Mouse (Mus musculus) spleen, postnatal 4 days (tissue): ENCODE measurements around the gene Pip4k2b.

Experiments
- DNase-seq, 2 experiments: peaks; one replicate each; pipeline ENCODE4 v3.0.0; 2022; ENCODE audit warnings: low spot score in 2 of 2

Pip4k2b gene

DNA sequence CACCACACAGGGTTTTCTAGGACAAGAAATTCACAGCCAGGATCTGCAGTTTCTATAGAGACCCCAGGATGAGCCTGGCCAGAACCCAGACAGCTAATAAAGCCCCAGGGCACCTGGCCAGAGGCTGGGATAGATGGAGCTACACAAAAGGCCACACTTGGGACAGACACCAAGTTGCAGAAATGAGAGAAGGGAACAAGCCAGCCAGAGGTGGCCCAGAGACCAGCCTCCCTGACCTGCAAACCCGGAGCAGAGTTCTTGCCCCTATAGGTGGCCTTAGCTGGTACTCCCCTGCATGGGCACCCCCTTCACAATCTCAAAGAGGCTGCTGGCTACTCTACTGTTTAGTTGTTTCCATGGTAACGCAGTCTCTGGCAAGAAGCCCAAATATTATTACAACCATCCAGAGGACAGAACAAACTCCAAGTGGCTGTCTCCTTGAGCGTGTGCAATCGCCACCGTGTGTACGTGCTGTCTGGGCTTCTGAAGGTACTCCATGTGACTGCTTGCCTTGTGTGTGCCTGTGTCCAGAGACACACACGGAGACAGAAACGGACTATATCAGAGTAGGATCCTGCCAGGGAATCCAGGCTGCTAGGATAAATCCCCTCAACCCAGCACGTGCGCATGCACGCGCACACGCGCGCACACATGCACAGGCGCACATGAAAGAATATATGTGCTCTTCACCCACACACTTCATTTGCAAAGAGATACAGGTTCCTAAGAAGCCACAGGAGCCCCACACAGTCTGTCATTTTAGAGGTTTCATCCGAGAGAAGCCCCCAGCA, 49.4 kb downstream of the Pip4k2b start:
- no peak for DNase-seq

DNA sequence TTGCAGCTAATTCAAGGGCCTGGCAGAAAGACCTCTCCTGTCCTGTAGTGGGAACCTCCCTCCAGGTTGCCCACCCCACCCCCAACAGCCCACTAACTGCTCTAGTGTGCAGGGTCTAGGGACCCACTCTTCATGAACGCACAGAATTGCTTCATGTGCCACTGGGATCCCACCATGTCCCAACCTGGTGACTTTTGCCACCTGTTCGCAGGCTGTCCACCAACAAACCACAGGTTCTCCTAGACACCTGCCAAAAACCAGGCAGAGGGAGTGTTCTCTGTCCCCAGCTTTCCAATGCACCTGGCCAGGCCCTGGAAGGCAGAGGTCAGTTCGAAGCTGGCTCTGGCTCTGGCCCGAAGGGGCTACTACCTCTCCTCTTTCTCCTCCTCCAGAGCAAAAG, 50.1 kb downstream of the Pip4k2b start:
- no peak for DNase-seq

DNA sequence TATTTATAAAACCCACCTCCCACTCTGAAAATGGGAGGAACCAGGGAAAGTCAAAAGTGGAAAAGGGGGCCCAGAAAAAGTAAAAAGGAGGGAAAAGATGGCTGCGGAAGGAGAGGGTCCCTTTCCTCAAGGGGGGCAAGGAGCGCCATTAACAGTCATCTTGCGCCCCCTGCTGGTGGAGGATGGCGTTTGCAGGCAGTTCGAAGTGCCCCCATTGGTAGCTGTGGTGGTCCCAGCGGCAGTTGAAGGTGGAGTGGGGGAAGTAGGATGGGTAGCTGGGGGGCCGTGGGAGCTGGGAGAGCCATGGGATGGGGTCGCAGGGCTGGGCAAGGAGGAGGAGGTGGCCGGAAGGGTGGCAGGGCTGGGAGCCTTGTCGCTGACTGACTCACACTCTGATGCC, 54.6 kb downstream of the Pip4k2b start:
- DNase-seq = peak; percentile 65 to 90

DNA sequence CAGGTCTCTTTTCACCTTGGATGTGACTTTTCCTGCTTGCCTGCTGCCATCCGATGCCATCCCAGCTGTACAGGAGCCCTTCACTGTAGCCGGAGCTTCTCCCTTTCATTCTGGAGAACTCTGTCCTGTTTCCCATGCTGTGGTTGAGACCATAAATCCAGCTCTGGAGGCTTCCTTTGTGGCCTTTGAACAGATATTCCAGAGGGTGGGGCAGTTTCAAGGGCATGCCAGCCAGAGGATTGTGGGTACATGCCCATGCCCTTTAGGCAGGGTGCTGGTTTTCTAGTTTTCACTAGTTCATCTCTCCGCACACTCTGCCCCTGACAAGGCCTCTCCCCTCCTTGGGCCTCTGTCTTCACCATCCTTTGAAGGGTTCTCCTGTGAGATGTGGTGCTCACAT, 57.4 kb downstream of the Pip4k2b start:
- DNase-seq = no peak

DNA sequence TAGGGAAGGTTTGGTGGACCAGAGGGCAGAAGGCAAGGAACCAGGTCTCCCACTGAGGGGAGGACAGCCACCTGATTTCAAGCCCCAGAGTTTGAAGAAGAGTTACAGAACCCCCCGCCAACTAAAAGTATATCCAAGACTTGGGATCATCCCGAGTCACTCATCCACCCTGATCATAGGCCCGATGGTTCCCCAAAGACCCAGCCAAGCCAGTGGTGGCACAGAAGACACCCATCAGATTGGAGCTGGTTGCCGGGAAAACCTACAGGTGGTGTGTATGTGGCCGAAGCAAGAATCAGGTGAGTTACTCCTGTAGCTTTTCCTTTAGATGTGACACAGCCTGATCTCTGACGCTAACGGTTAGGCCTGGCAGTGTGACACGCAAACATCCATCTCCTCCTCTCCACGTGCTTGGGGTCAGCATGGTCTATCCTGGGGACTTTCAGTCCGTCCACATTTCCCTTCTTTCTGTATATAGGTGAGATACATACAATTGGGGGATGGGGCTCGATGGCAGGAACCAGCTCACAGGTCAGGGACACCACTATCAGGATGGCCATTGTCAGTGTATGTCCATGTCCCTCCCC, 58.1 kb downstream of the Pip4k2b start:
- no peak for DNase-seq

DNA sequence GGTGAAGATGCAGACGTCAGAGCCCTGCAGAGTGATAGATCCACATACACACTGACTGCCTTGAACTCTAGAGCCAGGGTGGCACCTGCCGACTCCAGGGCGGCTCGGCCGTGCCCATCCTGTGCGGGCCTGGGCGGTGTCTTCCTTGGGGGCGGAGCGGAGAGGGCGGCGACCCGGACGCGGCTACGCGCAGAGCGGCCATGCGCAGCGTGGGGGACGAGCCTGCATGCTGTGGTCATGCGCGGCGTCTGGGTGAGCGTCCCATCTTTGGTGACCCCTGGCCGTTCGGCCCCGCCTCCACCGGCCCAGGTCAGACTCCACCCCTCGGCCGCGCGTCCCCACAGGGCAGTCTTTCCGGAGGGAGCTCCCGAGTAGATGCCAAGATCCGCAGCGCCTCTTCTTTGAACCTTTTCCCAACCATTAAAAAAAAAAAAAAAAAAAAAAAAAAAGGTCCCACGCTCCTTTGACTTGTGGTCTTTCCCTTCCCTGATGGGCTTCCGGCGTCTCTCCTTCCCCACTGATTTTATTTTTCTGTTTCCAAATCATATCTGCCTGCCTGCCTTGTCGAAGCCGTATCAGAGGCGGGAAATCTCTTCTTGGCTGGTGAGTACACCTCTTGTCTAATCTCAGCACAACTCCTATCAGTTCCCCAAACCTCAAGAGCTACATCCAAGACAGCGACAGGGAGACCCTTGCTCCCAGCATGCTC, 58.7 kb downstream of the Pip4k2b start, which contains the start of gene Cisd3:
TSS of gene Cisd3 (plus strand) at position 214 of the 709 bp plus-strand sequence.
- DNase-seq = peak; percentile 78 to 90

DNA sequence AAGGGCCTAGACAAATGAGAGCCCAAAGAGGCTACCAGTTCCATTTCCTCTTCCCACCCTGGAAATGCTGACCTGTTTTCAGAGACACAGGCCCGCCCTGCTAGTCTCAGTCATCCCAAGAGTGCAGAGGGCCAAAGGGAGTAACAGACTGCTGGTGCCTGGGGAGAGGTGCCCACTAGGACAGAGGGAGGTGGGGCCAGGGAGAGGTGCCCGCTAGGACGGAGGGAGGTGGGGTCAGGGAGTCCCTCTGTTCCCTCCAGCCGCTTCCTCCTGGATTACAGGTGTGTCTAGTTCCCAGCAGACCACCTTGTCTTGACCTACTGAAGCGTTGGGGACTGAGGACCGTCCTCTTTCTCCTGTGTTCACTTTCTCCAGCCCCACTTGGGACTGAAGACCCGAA, 59.7 kb downstream of the Pip4k2b start:
- DNase-seq = no peak

DNA sequence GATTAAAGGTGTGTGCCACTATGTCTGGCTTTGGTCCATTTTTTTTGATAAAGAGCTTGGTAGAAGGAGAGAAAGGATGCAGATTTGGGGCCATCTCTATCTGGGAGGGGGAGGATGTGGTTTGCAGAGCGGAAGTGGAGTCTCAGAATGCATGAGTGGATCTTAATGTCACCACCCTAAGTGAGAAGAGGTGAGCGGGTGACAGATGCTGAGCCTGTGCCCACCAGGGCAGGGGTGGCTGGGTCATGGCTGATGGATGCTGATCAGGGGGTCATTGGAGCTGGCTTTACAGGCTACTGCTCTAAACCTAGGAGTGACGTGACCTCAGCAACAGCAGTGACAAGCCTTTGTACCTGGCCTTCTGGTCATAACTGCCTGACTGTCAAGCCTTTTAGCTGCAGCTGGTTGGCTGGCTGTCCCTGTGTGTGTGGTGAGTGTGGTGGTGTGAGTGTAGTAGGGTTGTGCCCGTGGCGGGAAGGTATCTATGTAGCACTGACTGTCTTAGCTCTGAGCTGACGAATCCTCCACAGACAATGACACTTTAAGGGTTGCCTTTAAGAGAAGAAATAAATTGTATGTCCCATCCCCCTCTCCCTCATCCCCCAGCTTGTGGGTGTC, 60.3 kb downstream of the Pip4k2b start:
- peak in 1 of 2 experiments; percentile 40 for DNase-seq

DNA sequence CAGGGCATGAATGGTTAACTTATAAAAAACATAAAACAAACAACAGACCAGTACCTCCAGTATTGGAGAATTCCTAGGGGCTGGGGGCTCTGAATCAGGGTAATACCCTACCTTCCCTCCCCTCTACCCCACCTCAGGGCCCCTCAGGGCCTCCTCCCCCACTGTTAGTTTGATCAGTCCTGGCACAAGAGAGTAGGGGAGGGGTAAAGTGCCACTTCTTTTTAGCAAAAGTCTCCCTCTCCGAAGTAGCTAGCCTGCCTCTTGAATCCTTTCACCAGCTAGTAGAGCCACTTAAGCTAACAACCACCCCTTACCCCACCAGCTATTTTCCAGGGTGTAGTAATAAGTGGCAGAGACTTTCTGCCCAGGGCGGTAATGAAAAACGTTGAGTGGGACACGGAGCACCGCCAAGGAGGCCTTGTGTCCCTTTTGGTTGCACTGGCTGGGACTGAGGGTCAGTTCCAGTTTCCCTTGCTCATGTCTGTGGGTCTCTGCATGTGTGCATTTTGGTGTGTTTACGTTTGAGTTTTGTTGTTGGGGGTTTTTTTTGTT, 61.9 kb downstream of the Pip4k2b start:
- no peak for DNase-seq

DNA sequence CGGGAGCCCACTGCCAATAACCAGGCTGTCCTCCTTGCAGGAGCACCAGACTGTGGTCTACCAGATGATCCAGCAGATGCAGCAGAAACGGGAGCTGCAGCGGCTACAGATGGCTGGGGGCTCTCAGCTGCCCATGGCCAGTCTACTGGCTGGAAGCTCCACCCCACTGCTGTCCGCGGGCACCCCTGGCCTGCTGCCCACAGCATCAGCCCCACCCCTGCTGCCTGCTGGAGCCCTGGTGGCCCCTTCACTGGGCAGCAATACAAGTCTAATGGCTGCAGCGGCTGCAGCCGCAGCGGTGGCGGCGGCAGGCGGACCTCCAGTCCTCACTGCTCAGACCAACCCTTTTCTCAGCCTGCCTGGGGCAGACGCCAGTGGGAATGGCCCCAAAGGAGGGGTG, 64.1 kb downstream of the Pip4k2b start:
- DNase-seq = no peak

DNA sequence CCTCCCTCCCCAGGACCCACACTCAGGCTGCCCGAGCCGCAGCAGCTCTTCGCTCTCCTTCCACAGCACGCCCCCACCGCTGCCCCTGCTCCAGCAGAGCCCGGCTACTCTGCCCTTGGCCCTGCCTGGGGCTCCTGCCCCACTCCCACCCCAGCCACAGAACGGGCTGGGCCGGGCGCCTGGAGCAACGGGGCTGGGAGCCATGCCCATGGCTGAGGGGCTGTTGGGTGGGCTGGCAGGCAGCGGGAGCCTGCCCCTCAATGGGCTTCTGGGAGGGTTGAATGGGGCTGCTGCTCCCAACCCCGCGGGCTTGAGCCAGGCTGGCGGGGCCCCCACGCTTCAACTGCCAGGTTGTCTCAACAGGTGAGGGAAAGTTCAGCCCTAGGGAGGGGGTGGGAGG, 66.2 kb downstream of the Pip4k2b start:
- no peak for DNase-seq

DNA sequence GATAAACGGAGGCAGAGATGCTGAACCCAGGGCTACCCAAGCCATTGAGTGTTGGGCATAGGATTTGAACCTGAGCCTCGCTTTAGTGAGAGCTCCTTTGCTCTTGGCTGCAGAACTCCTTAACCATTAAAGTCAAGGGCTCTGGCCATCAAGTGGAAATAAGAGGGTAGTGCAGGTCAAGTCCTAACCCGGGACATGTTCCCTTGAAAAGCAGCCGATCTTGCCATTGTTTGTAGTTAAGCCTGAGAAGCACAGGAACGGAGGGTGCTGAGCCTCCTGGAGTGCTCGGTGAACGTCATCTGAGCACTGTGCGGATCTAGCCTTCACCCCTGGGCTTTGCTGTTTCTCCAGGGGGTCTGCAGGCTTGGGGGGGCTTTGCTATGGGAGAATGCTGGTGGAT, 66.7 kb downstream of the Pip4k2b start:
- no peak for DNase-seq

DNA sequence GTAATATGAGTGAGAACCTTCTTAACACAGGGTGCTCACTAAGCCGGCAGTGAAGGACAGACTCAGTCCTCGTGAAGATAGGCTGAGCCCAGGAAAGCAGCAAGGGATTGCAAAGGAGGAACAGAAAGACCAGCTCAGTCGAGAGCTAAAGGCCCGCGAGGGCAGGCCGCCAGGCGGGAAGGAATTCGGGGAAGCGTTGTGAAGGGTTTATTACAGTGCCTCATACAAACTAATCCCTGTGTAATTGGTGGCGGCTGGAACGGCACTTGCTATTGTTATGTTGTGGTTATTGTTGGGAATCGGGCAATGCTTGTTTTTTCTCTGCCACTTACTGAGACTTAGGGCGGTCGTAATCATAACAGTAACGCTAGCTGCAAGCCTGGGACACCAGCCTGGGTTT, 67.1 kb downstream of the Pip4k2b start:
- DNase-seq = no peak

DNA sequence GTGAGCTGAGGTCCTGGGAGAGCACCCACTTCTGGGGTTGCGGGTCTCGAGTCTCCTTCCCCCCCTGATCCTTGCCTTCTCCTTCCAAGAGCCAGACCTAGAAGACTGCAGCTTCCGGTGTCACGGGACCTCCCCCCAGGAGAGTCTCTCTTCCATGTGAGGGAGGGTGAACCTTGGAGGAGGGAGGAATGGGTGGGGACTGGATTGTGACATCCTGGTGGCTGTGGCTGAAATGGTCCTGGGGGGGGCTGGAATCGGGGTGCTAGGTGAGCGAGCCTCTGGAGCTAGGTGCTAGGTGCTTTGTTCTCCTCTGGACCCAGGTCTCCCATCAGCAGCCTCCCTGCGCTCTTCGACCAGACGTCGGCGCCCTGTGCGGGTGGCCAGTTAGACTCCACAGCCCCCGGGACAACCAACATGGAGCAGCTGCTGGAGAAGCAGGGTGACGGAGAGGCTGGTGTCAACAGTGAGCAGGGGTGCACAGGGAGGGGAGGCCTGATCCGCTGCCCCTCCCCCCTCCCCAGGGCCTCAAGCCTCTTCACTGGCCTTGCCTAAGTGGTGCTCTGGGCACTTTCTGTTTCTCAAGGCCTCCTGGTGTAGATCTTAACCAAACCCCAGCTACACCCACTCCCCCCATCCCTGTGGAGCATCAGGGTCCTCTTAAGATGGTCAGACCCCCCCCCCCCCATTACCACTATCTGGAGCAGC, 68.3 kb downstream of the Pip4k2b start:
- DNase-seq = no peak

DNA sequence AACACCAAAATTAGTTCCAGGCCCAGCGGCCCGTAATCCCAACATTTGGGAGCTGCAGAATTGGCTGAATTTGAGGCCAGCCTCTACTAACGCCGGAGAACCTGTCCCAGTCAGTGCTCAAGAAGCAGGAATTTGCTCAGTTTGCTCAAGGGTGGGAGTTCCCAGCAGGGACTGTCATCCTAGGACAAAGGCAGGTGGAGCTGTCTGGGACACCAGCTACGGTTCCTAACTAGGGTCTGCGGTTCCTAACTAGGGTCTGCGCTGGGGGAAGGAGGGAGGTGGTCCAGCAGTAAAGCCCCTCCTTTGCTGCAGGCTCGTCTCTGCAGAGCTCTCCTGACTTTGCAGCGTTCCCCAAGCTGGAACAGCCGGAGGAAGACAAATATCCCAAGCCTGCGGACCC, 71.4 kb downstream of the Pip4k2b start:
- DNase-seq = no peak

DNA sequence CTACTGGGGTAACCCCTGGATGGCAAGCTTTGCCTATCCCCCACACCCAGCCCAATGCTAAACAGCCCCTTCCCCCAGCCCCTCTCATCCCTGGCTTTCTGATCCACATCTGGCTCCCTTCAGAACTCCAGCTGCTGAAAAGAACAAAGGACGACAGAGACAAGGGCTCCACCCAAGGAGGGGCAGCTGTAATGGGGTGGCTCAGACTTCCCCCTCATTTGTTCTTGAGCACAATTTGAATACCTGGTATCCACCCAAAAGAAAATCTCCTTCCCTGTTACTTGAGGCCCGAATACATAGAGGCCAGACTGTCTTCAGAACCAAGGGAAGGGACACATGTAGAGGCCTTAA, 73.4 kb downstream of the Pip4k2b start:
- DNase-seq = no peak

DNA sequence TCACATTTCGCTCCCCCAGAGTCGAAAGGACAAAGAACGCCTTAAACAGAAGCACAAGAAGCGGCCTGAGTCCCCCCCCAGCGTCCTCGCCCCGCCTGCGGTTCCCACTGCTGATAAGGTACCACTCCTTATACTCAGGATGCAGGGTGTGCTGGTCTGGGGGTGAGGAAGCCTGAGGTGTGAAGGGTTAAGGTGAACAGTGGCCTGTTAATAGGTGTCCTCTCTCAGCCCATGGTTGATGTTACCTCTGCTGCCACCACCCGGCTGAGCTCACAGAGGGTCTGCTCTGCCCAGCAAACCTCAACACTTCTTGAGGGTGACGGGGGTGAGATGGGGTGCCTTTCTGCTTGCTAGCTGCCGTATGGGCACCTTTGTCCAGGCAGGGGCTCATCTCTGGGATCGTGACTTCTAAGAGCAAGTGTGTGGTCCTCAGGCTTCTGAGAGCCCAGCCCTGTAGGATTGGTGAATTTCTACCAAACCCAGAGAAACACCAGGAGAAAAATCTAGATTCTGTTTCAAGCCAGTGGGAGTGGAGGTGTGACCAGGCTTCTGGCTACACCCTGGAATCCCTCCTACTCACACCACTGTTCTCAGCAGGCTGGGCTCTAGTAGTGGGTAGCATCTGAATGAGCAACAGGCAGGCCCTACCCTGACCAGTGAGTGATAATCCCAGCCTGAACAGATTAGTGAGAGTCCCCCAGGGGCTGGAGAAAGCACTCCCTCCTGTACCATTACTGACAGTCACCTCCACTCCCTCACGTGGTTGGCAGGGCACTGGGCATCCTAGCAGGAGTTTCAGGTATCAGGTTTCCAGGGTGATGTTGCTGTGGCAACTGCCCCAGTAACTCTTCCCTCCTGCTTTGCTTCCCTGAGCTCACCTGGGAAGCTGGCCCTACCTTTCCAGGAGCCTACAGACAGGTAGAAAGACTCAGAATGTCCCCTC, 74.0 kb downstream of the Pip4k2b start:
- DNase-seq = no peak

DNA sequence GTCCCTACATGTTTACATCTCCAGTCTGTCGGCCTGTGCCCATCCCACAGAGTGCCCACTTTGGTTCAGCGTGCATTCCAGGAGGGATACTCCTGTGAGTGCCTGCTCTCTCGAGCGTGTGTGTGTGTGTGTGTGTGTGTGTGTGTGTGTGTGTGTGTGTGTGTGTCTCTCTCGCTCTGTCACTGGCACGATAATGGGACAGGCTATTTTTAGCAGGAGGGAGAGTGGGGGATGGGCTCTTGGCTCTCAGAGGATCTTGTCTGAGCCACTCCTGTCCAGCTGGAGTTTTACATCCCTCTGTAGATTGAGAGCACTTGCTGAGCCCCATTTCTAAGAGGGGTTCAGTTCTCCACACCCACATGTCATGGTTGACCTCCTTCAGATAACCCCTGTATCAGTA, 74.7 kb downstream of the Pip4k2b start:
- DNase-seq = no peak

DNA sequence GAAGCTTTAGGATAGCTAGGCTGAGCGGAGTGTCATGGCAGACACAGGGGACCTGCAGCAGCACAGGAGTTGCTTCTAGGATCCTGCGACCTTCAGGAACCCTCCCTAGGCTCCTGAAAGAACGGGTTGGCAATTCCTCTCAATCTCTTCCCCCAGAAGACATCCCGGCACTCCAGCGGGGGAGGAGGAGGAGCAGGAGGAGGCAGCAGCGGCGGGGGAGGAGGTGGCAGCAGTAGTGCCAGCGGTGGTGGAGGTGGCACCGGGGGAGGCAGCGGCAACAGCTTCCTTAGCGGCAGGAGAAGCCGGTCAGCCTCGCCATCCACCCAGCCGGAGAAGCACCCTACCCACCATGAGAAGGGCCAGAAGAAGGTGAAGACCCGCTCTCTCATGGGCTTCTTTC, 75.2 kb downstream of the Pip4k2b start:
- no peak for DNase-seq

DNA sequence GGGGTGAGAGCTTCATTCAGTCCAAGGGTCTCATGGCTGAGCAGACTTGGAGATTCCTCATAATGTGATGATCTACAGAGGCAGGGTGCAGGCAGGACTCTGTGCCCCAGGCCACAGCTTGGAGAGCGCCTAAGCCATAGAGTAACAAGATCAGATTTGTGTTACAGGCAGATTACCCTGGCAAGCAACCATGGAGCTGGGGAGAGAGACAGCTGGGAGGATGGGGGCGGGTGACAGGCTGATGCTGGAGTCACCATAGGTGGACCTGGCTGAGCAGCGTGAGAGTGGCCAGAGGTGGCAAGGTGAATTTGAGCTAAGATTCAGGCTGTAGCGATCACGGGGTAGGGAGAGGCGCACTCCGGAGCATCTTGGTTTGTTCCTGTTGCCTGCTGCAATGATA, 76.3 kb downstream of the Pip4k2b start:
- DNase-seq = no peak

DNA sequence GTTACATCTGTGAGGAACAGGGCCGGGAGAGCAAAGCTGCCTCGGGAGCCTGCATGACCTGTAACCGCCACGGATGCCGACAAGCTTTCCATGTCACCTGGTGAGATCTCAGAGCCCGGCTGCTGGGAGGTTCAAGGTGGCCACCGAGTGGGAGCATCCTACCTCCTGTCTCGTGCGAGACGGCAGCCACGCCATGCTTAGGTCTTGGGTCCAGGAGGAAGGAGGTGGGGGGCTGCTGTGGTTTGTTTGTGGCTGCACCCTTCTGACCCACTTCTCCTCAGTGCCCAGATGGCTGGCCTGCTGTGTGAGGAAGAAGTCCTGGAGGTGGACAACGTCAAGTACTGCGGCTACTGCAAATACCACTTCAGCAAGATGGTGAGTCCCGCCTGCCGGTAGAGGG, 77.7 kb downstream of the Pip4k2b start:
- no peak for DNase-seq
